ENCODE assay signal across 23 mouse cellular contexts in the genomic region with DNA sequence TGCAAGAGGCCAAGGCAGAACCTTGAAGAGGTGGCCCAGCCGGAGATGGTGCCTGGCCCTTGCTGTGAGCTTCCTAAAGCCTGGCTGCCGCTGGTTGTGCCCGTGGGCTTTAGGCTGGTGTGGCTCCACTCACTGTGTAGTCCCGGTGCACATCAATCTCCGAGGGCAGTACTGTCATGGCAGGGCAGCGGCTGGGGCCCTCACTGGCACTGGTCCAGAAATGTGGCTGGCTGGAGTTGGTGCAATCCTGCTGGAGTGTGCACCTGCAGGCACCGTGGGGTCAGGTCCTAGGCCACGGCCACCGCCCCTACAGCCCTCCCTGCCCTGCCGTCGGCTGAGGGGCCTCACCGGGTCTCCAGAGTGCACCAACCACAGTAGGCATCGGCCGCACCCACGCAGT. TPM values are rescaled to one million over a fixed set of nuclear protein-coding genes. Genes with fewer than 3 reads are reported as not detected.
"Had no signal": no experiment of that assay in that cellular context is flagged by ENCODE, and none has a peak within 500 bp of the region (broad histone marks: within the 10 kb centered on the region; RNA-seq: fewer than 3 reads in every experiment).

No protein-coding gene starts in this region.

- H3K27me3 ChIP-seq: lung, embryonic 15.5 days; midbrain, embryonic 12.5 days; neural tube, embryonic 13.5 days; stomach, embryonic 15.5 days had no signal

- H3K36me3 ChIP-seq: midbrain, embryonic 12.5 days; neural tube, embryonic 13.5 days had no signal

- H3K4me3 ChIP-seq: left cerebral cortex, adult 2 months; limb, embryonic 10.5 days; lung, embryonic 15.5 days; midbrain, embryonic 12.5 days; neural tube, embryonic 13.5 days; stomach, embryonic 15.5 days had no signal

- H3K27ac ChIP-seq: left cerebral cortex, adult 2 months; limb, embryonic 10.5 days; lung, embryonic 15.5 days; macrophage; midbrain, embryonic 12.5 days; neural tube, embryonic 13.5 days; stomach, embryonic 15.5 days had no signal

- H3K9ac ChIP-seq: lung, embryonic 15.5 days; midbrain, embryonic 12.5 days; neural tube, embryonic 13.5 days; stomach, embryonic 15.5 days had no signal

- ATAC-seq: midbrain, embryonic 16.5 days had no signal

- H3K4me2 ChIP-seq: liver, embryonic 11.5 days; lung, embryonic 15.5 days; midbrain, embryonic 12.5 days; neural tube, embryonic 13.5 days; stomach, embryonic 15.5 days had no signal

- H3K9me3 ChIP-seq: limb, embryonic 10.5 days; lung, embryonic 15.5 days; midbrain, embryonic 12.5 days; neural tube, embryonic 13.5 days; stomach, embryonic 15.5 days had no signal

- DNase-seq: kidney, postnatal 14 days; lung, postnatal 14 days; retina, postnatal 1 day; right cerebral cortex, postnatal 4 days; thymus, adult 2 months; thymus, postnatal 25 days had no signal

RNA-seq across cellular contexts. Expression of a gene that starts 33.1 kb away (rescaled TPM):
- total RNA-seq: layer of hippocampus, postnatal 25 days; left cerebral cortex, adult 2 months; left cerebral cortex, postnatal 14 days; megakaryocyte-erythroid progenitor cell, adult 5-6 weeks had no signal
- polyA plus RNA-seq: limb, embryonic 10.5 days; limb, embryonic 14.5 days; liver, embryonic 11.5 days; liver, embryonic 16.5 days; lung, embryonic 15.5 days; macrophage; midbrain, embryonic 12.5 days; midbrain, embryonic 16.5 days; neural tube, embryonic 13.5 days; spleen, adult 2 months; stomach, embryonic 15.5 days; testis, adult 2 months; urinary bladder, adult 2 months had no signal

RNA-seq across cellular contexts. Expression of a gene that starts 46.3 kb away (rescaled TPM):
- total RNA-seq: megakaryocyte-erythroid progenitor cell, adult 5-6 weeks had no signal
- polyA plus RNA-seq: liver, embryonic 11.5 days; liver, embryonic 16.5 days; macrophage; midbrain, embryonic 12.5 days had no signal
